8 mouse cellular contexts compared by ENCODE assay signal in the genomic region with DNA sequence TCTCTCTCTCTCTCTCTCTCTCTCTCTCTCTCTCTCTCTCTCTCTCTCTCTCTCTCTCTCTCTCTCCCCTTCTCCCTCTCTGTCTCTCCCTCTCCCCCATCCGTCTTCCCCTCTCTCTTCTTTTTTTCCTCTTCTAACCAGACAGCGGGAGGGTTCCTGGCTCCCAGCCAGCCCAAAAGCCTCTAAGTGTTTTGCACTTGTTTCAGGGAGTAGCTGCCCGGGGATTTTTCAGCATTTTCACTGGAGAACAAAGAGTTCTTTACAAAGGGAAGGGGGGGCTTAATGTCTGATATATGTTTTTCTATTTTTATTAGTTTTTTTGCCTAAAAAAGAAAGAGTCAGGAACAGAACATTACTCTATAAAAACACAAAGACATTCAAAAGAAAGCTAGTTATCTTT.
DNase-seq lines count a peak whose midpoint lies in the region; ATAC-seq and TF ChIP-seq lines count a peak whose summit lies in the region.

No protein-coding gene starts in this region.

- intact Hi-C loops in gastrocnemius, postnatal 36 days (cut with DNase I), result no loop called here

- H3K36me3 ChIP-seq in intestine, postnatal 0 days (ENCODE audit: control insufficient read depth, insufficient read depth), result no peaks in the 10 kb centered on the region
- H3K36me3 ChIP-seq in thymus, adult 2 months (ENCODE audit: control insufficient read depth, insufficient read depth, low read length), result no peaks in the 10 kb centered on the region

- H3K4me3 ChIP-seq in intestine, postnatal 0 days (ENCODE audit: low read depth, low read length), result peak overlapping the region; percentile 22; the same call in 1 of the 2 replicates
- H3K4me3 ChIP-seq in lung, adult 2 months (replicated peaks; ENCODE audit: extremely low read depth, low read depth, low read length), result no peak overlapping the region
- no peak overlapping the region for H3K4me3 ChIP-seq in thymus, adult 2 months (ENCODE audit: control insufficient read depth, insufficient read depth, low read length)

- H3K9me3 ChIP-seq in intestine, postnatal 0 days (ENCODE audit: control insufficient read depth), result no peaks in the 10 kb centered on the region

- peak; percentile 96 for DNase-seq in heart, adult 11 months
- no peak for DNase-seq in heart, adult 8-10 months (ENCODE audit: low spot score)
- DNase-seq in cerebellum, postnatal 36 days, result peak; percentile 81 to 84
- peak; percentile 61 to 78 for DNase-seq in gastrocnemius, postnatal 36 days
- DNase-seq in lung, adult 2 months, result peak; percentile 46
- DNase-seq in ovary, postnatal 10 days (ENCODE audit: low spot score), result peak; percentile 60
- no peak for DNase-seq in thymus, adult 2 months

- H3K9ac ChIP-seq in intestine, postnatal 0 days (ENCODE audit: low read depth, low read length), result no peak overlapping the region

- no peak overlapping the region for H3K27ac ChIP-seq in intestine, postnatal 0 days (ENCODE audit: low read depth, low read length)
- no peak overlapping the region for H3K27ac ChIP-seq in thymus, adult 2 months (ENCODE audit: control insufficient read depth, insufficient read depth, low read length)

- 6% methylated on average over 3 of the region's 3 CpGs for WGBS in intestine, postnatal 0 days
- 5% methylated on average over 3 of the region's 3 CpGs for WGBS in lung, adult 2 months
- WGBS in thymus, adult 2 months, result 0% methylated on average over 3 of the region's 3 CpGs

- H3K4me2 ChIP-seq in intestine, postnatal 0 days (replicated peaks; ENCODE audit: low read depth), result peak overlapping the region; percentile 54

- TF ChIP-seq CTCF in intestine, postnatal 0 days (IDR thresholded peaks at IDR 0.05; ENCODE audit: low read depth), result no peak
- no peak for TF ChIP-seq CTCF in lung, adult 2 months (IDR thresholded peaks at IDR 0.05; ENCODE audit: insufficient read depth, low read length)
- no peak for TF ChIP-seq CTCF in thymus, adult 2 months (IDR thresholded peaks at IDR 0.05; ENCODE audit: borderline replicate concordance, control insufficient read depth, extremely low read depth, insufficient read depth, low read length, poor library complexity)

- H3K27me3 ChIP-seq in intestine, postnatal 0 days (replicated peaks; ENCODE audit: control insufficient read depth, insufficient read depth, low read length), result no peaks in the 10 kb centered on the region
- no peaks in the 10 kb centered on the region for H3K27me3 ChIP-seq in thymus, adult 2 months (ENCODE audit: control insufficient read depth, insufficient read depth, low read length)

- no peak for TF ChIP-seq POLR2A in lung, adult 2 months (IDR thresholded peaks at IDR 0.05; ENCODE audit: borderline replicate concordance, extremely low read depth, low read depth, low read length)
- TF ChIP-seq POLR2A in thymus, adult 2 months (IDR thresholded peaks at IDR 0.05; ENCODE audit: control insufficient read depth, extremely low read depth, insufficient read depth, low read length, poor library complexity), result no peak

- no peaks in the 10 kb centered on the region for H3K4me1 ChIP-seq in intestine, postnatal 0 days (replicated peaks; ENCODE audit: control insufficient read depth, insufficient read depth, low read length)
- H3K4me1 ChIP-seq in lung, adult 2 months (ENCODE audit: control insufficient read depth, insufficient read depth, low read length), result peaks cover 15% of the 10 kb centered on the region
- H3K4me1 ChIP-seq in thymus, adult 2 months (replicated peaks; ENCODE audit: control insufficient read depth, insufficient read depth, low read length), result peaks cover 3% of the 10 kb centered on the region; the same call in 1 of the 2 replicates

- no peak for ATAC-seq in intestine, postnatal 0 days

Comparison
In these comparisons a context has a peak if more than half of its experiments do, and no peak if none do; other contexts are left out.
1. DNase-seq: peak in heart, adult 11 months (single experiment), cerebellum, postnatal 36 days (2 of 2), gastrocnemius, postnatal 36 days (2 of 2), lung, adult 2 months (single experiment) and ovary, postnatal 10 days (single experiment); none in heart, adult 8-10 months (single experiment) and thymus, adult 2 months (single experiment).